Mouse (Mus musculus): ENCODE results near the gene Mdm4. TPM values are rescaled to one million over a fixed set of nuclear protein-coding genes. Genes with fewer than 3 reads are reported as not detected.
A peak's percentile ranks its signal among the peaks of the same experiment; 100 is the strongest.

Gene Mdm4
- total and polyA plus RNA-seq, 3 experiments = 19.8 to 28.1 TPM; not detected in 1

DNA sequence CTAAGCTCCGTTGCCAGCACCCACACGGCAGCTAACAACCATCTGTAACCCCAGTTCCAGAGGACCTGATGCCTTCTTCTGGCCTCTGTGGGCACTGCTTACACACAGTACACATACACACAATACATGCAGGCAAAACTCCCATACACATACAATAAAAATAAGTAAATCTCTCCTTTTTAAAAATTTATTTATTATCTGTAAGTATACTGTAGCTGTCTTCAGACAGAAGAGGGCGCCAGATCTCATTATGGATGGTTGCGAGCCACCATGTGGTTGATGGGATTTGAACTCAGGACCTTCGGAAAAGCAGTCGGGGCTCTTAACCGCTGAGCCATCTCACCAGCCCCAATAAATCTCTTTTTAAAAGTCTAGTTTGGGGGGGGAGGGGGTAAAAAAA lies 9.0 kb downstream of the Mdm4 start:
- Histone ChIP-seq H3K9me3 (replicated peaks; ENCODE audit: insufficient read depth, low read length) (no peaks in the 10 kb centered on the region), H3K4me1 (ENCODE audit: control insufficient read depth in 1 of 2, insufficient read depth in 2 of 2, low read length in 2 of 2) (peaks cover 13 to 23% of the 10 kb centered on the region in 2 experiments), H3K27ac (ENCODE audit: control insufficient read depth, low read depth, low read length) (no peak overlapping the region), H3K79me2 (ENCODE audit: control insufficient read depth, insufficient read depth, low read length, poor library complexity) (peaks cover 56% of the 10 kb centered on the region), H3K9ac (ENCODE audit: control insufficient read depth, low read depth, low read length, poor library complexity, severe bottlenecking) (no peak overlapping the region; the same call in 1 of the 2 replicates), H3K36me3 (ENCODE audit: control insufficient read depth in 1 of 2, insufficient read depth in 2 of 2, low read length in 2 of 2) (peaks cover 24 to 30% of the 10 kb centered on the region in 2 experiments), H3K27me3 (ENCODE audit: control insufficient read depth in 1 of 2, insufficient read depth in 2 of 2, low read length in 2 of 2) (no peaks in the 10 kb centered on the region), H3K4me3 (ENCODE audit: control insufficient read depth in 1 of 2, insufficient read depth in 1 of 2, low read depth in 2 of 2, low read length in 2 of 2) (no peak overlapping the region)
- DNase-seq (ENCODE audit: low read depth, low spot score) = no peak
- TF ChIP-seq E2F4 (IDR thresholded peaks at IDR 0.05; ENCODE audit: borderline replicate concordance, low read depth, low read length) = no peak
- TF ChIP-seq TBP (IDR thresholded peaks at IDR 0.05; ENCODE audit: low read depth, low read length) = 0 out of 2 replicates have a peak, but pooled peaks have one; percentile 28
- no peak; the same call in 1 of the 2 replicates for TF ChIP-seq MAX (IDR thresholded peaks at IDR 0.05; ENCODE audit: low read length)
- no peak for TF ChIP-seq KAT2A (conservative IDR thresholded peaks at IDR 0.05; ENCODE audit: low read depth, low read length)
- no peak for TF ChIP-seq CHD1 (IDR thresholded peaks at IDR 0.05; ENCODE audit: low read depth, low read length)
- peak; percentile 22 to 30 (median 22); a peak in 3 of 6 replicates for TF ChIP-seq CTCF (IDR thresholded peaks at IDR 0.05 in 2 of 3, conservative IDR thresholded peaks at IDR 0.05 in 1 of 3; ENCODE audit: control insufficient read depth in 1 of 3, insufficient read depth in 1 of 3, low read depth in 2 of 3, low read length in 3 of 3, poor library complexity in 1 of 3, severe bottlenecking in 1 of 3)
- no peak for TF ChIP-seq MYB (IDR thresholded peaks at IDR 0.05; ENCODE audit: low read depth, low read length)
- no peak for TF ChIP-seq SMC3 (IDR thresholded peaks at IDR 0.05; ENCODE audit: low read depth, low read length)
- no peak for TF ChIP-seq RAD21 (IDR thresholded peaks at IDR 0.05; ENCODE audit: low read depth, low read length)
- no peak for TF ChIP-seq ZC3H11A (IDR thresholded peaks at IDR 0.05; ENCODE audit: low read depth, low read length)
- TF ChIP-seq POLR2A (IDR thresholded peaks at IDR 0.05; ENCODE audit: control insufficient read depth in 1 of 2, insufficient read depth in 1 of 2, low read depth in 1 of 2, low read length in 2 of 2, poor library complexity in 1 of 2) = no peak

DNA sequence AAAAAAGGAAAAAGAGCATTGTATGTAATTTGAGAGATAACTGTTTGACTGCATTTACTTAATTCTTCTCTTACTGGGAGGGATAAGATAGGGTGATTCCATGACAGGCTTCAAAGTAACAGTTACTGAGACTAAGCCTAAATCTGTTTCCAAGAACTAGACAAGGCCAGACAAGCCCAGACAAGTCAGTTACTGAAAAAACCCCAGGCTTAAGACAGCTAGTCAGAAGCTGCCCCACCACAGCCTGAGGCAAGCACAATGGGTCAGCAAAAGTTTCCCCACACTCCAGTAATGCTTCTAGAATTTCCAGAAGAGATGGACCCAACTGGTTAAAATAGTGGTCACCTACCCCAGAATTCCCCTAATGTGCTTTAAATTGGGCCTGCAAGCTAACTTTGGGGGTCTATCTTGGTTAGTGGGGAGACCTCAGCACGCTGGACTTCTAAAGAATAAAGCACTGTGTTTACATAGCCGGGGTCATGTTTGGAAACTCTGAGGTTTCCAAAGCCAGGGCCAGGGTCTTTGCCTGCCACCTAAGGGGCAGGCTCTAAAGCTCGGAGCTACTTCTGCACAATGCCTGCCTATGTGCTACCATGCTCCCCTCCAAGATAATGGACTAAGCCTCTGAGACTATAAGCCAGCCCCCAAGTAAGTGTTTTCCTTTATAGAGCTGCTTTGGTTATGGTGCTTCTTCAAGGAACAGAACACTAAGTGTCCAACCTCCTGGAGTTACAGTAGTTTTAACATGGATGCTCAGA lies 10.0 kb downstream of the Mdm4 start:
- Histone ChIP-seq H3K36me3 (ENCODE audit: control insufficient read depth in 1 of 2, insufficient read depth in 2 of 2, low read length in 2 of 2) (peaks cover 28 to 32% of the 10 kb centered on the region in 2 experiments), H3K79me2 (ENCODE audit: control insufficient read depth, insufficient read depth, low read length, poor library complexity) (peaks cover 60% of the 10 kb centered on the region), H3K9me3 (replicated peaks; ENCODE audit: insufficient read depth, low read length) (no peaks in the 10 kb centered on the region), H3K9ac (ENCODE audit: control insufficient read depth, low read depth, low read length, poor library complexity, severe bottlenecking) (no peak overlapping the region), H3K27me3 (ENCODE audit: control insufficient read depth in 1 of 2, insufficient read depth in 2 of 2, low read length in 2 of 2) (no peaks in the 10 kb centered on the region), H3K27ac (ENCODE audit: control insufficient read depth, low read depth, low read length) (peak overlapping the region; percentile 52), H3K4me3 (ENCODE audit: control insufficient read depth in 1 of 2, insufficient read depth in 1 of 2, low read depth in 2 of 2, low read length in 2 of 2) (no peak overlapping the region), H3K4me1 (ENCODE audit: control insufficient read depth in 1 of 2, insufficient read depth in 2 of 2, low read length in 2 of 2) (peaks cover 12 to 23% of the 10 kb centered on the region in 2 experiments)
- TF ChIP-seq MEF2A (IDR thresholded peaks at IDR 0.05; ENCODE audit: extremely low read depth, insufficient replicate concordance, low read depth, low read length, poor library complexity, severe bottlenecking) (no peak), EP300 (IDR thresholded peaks at IDR 0.05; ENCODE audit: low read depth in 1 of 2, low read length in 2 of 2) (peak; percentile 31 to 44; a peak in 3 of 4 replicates), MAZ (IDR thresholded peaks at IDR 0.05; ENCODE audit: low read depth, low read length) (no peak)
- DNase-seq (ENCODE audit: low read depth, low spot score) = peak; percentile 66

Measured in MEL (cell line).